Mouse (Mus musculus): ENCODE data around the gene Exosc10. TPM values are rescaled to one million over a fixed set of nuclear protein-coding genes. Genes with fewer than 3 reads are reported as not detected.

The Exosc10 gene
- polyA plus RNA-seq, 1 experiment from 2014 or later, result 84.0 TPM

DNA sequence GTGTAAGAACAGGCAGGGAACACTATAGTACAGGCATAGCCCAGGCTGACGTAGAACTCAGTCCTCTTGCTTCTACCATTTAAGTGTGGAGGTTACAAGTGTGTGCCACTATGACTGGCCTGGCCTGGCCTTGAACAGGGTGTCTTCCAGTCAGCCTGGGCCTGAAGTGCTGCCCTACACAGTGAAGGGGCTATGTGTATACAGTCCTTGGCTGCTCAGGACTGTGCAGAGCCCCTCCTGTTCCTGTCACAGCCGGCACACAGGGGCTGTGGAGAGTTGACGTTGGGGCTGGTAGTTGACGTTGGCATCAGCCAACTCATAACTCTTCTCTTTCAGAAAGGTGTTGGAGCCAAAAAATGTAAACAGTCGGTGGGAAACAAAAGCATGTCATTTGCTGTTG, 23.2 kb downstream of the Exosc10 start:
- 92% methylated on average over 5 of the region's 5 CpGs for WGBS
- Histone ChIP-seq H3K27me3 (no peaks in the 10 kb centered on the region), H3K9ac (no peak overlapping the region), H3K27ac (no peak overlapping the region), H3K36me3 (ENCODE audit: poor library complexity, severe bottlenecking) (peaks cover 71% of the 10 kb centered on the region), H3K4me3 (no peak overlapping the region), H3K9me3 (replicated peaks) (no peaks in the 10 kb centered on the region), H3K4me1 (no peaks in the 10 kb centered on the region), H3K4me2 (no peak overlapping the region)
- no peak for ATAC-seq

DNA sequence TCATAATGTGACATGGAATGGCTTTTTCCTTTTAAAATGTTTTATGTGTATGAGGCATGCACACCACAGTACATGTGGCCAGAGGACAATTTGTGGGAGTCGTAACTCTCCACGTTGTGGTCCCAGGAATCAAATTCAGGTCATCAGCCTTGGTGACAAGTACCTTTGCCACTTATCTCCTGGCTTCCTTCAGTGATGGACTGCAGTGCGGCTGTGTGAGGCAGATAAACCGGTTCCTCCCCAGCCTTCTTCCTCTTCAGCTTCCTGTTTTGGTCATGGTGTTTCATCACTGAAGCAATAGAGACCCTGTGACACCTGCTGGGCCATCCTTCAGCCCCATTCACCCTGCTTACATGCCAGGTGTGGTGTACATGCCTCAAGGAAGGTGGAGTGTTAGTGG, 25.0 kb downstream of the Exosc10 start:
- Histone ChIP-seq H3K9me3 (replicated peaks) (no peaks in the 10 kb centered on the region), H3K27ac (no peak overlapping the region), H3K36me3 (ENCODE audit: poor library complexity, severe bottlenecking) (peaks cover 53% of the 10 kb centered on the region), H3K27me3 (no peaks in the 10 kb centered on the region), H3K4me3 (no peak overlapping the region), H3K4me2 (no peak overlapping the region), H3K4me1 (no peaks in the 10 kb centered on the region), H3K9ac (no peak overlapping the region)
- ATAC-seq, result no peak
- WGBS, result 90% methylated on average over 4 of the region's 4 CpGs

DNA sequence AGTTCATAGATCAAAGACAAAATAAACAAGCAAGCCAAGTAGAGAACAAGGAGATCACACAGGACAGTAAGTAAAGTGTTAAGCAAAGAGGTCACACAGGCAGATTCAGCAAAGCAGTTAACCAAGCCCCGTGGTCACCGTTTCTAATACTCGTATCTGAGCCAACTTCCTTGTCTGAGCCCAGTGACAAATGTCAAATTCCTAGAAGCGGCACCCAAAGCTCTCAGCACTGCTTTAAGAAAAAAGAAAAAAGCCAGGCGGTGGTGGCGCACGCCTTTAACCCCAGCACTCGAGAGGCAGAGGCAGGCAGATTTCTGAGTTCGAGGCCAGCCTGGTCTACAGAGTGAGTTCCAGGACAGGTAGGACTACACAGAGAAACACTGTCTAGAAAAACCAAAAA, 28.4 kb downstream of the Exosc10 start:
- Histone ChIP-seq H3K4me1 (peaks cover 7% of the 10 kb centered on the region), H3K4me2 (no peak overlapping the region), H3K9ac (no peak overlapping the region), H3K9me3 (replicated peaks) (no peaks in the 10 kb centered on the region), H3K4me3 (no peak overlapping the region), H3K36me3 (ENCODE audit: poor library complexity, severe bottlenecking) (peaks cover 19% of the 10 kb centered on the region), H3K27me3 (no peaks in the 10 kb centered on the region), H3K27ac (no peak overlapping the region)
- ATAC-seq, result no peak
- 83% methylated on average over 9 of the region's 9 CpGs for WGBS

DNA sequence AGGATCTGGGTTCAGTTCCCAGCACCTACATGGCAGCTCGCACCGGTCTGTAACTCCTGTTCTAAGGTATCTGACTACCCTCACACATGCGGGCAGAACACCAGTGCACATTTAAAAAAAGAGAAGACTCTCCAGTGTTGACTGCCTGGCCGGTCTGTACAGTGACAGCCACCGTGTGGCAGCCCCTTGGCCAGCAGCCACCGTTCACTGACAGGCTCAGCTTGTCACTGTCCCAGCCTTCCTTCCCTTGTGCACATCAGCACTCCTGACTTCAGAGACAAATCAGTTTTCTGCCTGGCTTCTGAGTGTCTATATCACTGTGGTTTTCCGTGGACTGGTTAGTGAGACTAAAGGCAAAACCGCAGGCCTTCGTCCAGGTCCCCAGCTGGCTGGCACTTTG, 30.6 kb downstream of the Exosc10 start:
- H3K4me3 ChIP-seq, result no peak overlapping the region
- 84% methylated on average over 9 of the region's 9 CpGs for WGBS
- H3K9me3 ChIP-seq (replicated peaks), result no peaks in the 10 kb centered on the region
- H3K4me1 ChIP-seq, result peaks cover 21% of the 10 kb centered on the region
- no peaks in the 10 kb centered on the region for H3K27me3 ChIP-seq
- no peak for ATAC-seq
- no peak overlapping the region for H3K9ac ChIP-seq
- H3K36me3 ChIP-seq (ENCODE audit: poor library complexity, severe bottlenecking), result peaks cover 11% of the 10 kb centered on the region
- H3K4me2 ChIP-seq, result no peak overlapping the region
- no peak overlapping the region for H3K27ac ChIP-seq

DNA sequence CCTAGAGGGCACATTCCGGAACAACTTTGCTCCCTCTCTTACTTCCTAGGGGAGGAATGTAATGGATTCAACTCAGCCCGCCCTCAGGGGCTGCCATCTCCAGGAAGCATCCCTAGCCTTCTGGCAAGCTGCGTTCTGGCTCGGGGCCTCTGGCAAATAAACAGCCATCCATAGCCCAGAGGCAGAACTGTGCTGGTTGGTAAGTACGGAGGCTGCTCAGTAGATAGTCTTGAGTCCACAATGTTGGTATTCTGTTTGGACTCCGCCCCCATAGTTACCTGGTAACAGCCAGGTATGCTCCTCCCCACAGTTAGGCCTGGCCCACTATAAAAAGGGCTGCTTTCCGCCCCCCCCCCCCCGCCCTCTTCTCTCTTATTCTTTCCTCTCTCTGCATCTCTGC, 31.3 kb downstream of the Exosc10 start:
- Histone ChIP-seq H3K36me3 (ENCODE audit: poor library complexity, severe bottlenecking) (peaks cover 19% of the 10 kb centered on the region), H3K27ac (no peak overlapping the region), H3K4me3 (no peak overlapping the region), H3K9ac (no peak overlapping the region), H3K27me3 (no peaks in the 10 kb centered on the region), H3K4me1 (peaks cover 21% of the 10 kb centered on the region), H3K9me3 (replicated peaks) (no peaks in the 10 kb centered on the region), H3K4me2 (no peak overlapping the region)
- 61% methylated on average over 6 of the region's 8 CpGs for WGBS
- ATAC-seq, result no peak

DNA sequence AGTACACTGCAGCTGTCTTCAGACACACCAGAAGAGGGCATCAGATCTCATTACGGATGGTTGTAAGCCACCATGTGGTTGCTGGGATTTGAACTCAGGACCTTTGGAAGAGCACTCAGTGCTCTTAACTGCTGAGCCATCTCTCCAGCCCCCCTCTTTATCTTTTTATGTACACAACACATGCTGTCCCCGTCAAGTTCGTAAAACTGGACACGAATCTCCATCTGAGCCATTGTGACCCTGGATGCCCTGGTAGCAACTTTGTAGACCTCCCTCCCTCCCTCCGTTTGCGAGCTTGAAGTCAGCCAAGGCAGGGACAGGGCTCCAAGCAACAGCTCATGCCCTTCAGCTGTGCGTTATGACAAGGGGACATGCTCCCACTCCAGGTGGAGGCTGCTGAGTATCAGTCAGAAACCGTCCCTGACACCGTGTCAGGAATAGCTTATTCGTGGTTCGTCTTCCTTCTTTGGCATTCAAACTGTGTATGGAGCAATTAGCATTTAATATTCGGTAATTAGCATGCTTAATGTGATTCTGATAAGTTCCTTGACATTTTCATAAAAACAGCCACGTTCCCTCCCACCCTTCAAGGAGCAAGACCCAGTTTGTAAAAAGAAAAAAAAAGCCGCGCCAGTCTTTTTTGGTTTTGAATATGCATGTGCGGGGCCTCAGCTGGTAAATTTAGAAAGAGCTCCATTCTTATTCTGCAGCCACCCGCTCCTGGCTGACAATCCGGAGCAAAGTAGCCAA, 32.4 kb downstream of the Exosc10 start:
- WGBS, result 6% methylated on average over 18 of the region's 18 CpGs
- Histone ChIP-seq H3K27me3 (no peaks in the 10 kb centered on the region), H3K27ac (peak overlapping the region; percentile 85), H3K4me3 (peak overlapping the region; percentile 95), H3K36me3 (ENCODE audit: poor library complexity, severe bottlenecking) (peaks cover 29% of the 10 kb centered on the region), H3K9me3 (replicated peaks) (no peaks in the 10 kb centered on the region), H3K9ac (peak overlapping the region; percentile 86), H3K4me2 (peak overlapping the region; percentile 95), H3K4me1 (peaks cover 29% of the 10 kb centered on the region)
- ATAC-seq, result peak; percentile 17; the same call in 1 of the 2 replicates

DNA sequence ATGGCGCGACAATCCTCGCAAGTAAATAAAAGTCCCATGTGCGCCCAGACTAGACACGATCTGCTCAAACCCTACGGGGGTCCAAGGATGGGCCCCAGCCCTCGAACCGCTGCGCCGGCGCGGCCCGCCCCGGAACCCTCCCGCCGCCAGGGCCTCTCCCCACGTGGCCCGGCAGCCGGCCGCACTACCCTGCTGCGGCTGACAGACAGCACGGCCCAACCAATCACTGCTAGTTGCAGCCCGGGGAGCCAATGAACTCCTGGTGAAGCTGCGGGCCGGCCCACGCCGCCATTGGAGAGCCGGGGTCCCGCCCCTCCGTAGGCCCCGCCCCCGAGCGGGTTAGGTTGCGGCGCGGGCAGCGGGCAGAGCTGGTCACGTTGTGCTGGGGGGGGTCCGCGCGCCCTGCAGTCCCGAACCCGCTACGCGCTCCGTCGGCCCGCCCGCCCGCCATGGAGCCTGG, 33.0 kb downstream of the Exosc10 start, which contains the start of gene Srm:
Srm (plus strand) TSS at position 333 of the 460 bp plus-strand sequence.
- Histone ChIP-seq H3K27ac (peak within 1 kb of the TSS; percentile 85), H3K4me2 (peak within 1 kb of the TSS; percentile 95), H3K27me3 (no peaks in the 10 kb centered on the region), H3K9me3 (replicated peaks) (no peaks in the 10 kb centered on the region), H3K36me3 (ENCODE audit: poor library complexity, severe bottlenecking) (peaks cover 35% of the 10 kb centered on the region), H3K4me1 (peaks cover 35% of the 10 kb centered on the region), H3K4me3 (peak within 1 kb of the TSS; percentile 95), H3K9ac (peak within 1 kb of the TSS; percentile 86)
- peak; percentile 100 for ATAC-seq
- 0% methylated on average over 48 of the region's 50 CpGs for WGBS

DNA sequence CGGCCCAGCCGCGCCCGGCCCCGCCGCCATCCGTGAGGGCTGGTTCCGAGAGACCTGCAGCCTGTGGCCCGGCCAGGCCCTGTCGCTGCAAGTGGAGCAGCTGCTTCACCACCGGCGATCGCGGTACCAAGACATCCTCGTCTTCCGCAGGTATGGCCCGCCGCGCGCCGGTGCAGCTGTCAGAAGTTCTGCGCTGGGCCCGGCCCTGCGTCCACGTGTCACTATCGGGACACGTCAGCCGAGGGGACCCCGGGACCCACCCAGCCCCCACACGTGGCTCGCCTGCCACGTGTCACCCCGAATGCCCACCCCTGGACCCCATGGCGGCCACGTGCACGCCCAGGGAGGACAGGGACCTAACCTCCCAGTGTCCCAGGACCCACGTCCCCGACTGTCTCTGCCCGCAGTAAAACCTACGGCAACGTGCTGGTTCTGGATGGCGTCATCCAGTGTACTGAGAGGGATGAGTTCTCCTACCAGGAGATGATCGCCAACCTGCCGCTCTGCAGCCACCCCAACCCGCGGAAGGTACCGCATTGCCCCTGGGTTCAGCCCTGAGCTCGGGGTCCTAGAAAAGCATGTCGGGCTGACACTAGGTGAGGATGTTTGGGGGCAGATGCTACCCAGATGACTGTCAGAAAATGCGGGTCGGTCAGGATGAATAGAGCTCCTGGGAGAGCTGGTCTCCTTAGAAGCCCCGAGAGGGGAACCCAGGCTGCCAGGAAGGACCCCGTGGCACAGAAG, 33.6 kb downstream of the Exosc10 start:
- WGBS, result under 1% methylated on average over 53 of the region's 53 CpGs

DNA sequence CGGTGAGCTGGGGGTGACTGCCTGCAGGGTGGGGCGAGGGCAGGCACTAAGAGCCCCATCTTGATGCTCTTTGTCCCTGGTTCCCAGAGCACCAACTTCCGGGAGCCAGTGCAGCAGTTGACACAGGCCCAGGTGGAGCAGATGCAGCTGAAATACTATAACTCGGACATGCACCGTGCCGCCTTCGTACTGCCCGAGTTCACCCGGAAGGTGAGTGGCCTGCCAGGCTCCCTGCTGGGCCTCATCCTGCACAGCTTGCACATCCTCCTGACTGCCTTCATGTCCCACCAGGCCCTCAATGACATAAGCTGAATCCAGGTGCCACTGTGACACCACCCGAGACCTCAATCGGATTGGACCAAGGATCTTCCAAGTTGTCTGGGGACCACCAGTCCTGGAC, 35.8 kb downstream of the Exosc10 start:
- WGBS, result 94% methylated on average over 11 of the region's 11 CpGs
- ATAC-seq, result no peak
- Histone ChIP-seq H3K9me3 (replicated peaks) (no peaks in the 10 kb centered on the region), H3K27me3 (no peaks in the 10 kb centered on the region), H3K4me2 (no peak overlapping the region), H3K9ac (no peak overlapping the region), H3K4me1 (peaks cover 38% of the 10 kb centered on the region), H3K4me3 (no peak overlapping the region), H3K36me3 (ENCODE audit: poor library complexity, severe bottlenecking) (peaks cover 62% of the 10 kb centered on the region), H3K27ac (no peak overlapping the region)

More for the DNA sequence above, 33.6 kb downstream of the Exosc10 start:
- Histone ChIP-seq H3K27ac (peak overlapping the region; percentile 40; the same call in 1 of the 2 replicates), H3K4me2 (peak overlapping the region; percentile 95), H3K9me3 (replicated peaks) (no peaks in the 10 kb centered on the region), H3K36me3 (ENCODE audit: poor library complexity, severe bottlenecking) (peaks cover 42% of the 10 kb centered on the region), H3K27me3 (no peaks in the 10 kb centered on the region), H3K4me3 (peak overlapping the region; percentile 95), H3K4me1 (peaks cover 38% of the 10 kb centered on the region), H3K9ac (peak overlapping the region; percentile 86)
- peak; percentile 30 for ATAC-seq

DNA sequence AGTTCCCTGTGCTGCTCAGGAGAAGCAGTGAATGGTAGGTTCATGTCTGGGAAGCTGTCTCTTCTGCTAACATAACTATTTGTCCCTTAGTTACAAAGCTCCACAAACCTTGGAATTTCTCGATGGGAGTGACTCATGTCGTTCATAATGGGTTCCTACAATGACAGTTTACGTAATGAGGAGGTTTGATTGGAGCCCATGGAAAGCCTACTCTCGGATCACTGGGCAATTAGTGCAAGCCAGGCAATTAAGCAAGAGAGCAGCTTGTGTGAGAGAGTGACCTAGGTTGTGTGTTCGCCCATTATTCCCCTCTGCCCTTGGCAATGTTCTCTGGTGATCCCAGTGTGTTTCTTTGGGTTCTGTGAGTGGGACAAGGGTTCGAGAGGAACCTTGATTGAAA, 37.7 kb downstream of the Exosc10 start:
- WGBS, result 38% methylated on average over 6 of the region's 6 CpGs
- H3K4me3 ChIP-seq, result no peak overlapping the region
- H3K9ac ChIP-seq, result no peak overlapping the region
- peaks cover 30% of the 10 kb centered on the region for H3K4me1 ChIP-seq
- 0 out of 2 replicates have a peak overlapping the region, but pooled peaks have one; percentile 37 for H3K27ac ChIP-seq
- H3K36me3 ChIP-seq (ENCODE audit: poor library complexity, severe bottlenecking), result peaks cover 67% of the 10 kb centered on the region
- ATAC-seq, result no peak
- no peaks in the 10 kb centered on the region for H3K9me3 ChIP-seq (replicated peaks)
- no peak overlapping the region for H3K4me2 ChIP-seq
- H3K27me3 ChIP-seq, result no peaks in the 10 kb centered on the region

DNA sequence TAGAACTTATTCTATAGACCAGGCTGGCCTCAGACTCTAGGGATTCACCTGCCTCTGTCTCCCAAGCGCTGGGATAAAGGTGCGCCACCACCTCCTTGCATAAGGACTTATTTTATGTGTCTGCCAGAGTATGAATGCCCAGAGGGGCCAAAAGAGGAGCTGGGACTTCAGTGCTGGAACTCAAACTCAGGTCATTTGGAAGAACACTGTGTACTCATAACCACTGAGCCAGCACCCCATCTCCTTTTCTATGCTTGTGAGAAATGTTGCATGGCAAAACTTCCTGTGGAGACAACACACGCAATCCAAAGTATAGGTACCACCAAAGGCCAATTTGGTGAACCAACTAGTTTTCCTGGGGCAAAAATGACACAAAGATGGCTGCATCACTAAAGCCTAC, 38.5 kb downstream of the Exosc10 start:
- ATAC-seq, result no peak
- H3K27me3 ChIP-seq, result no peaks in the 10 kb centered on the region
- no peak overlapping the region for H3K4me3 ChIP-seq
- H3K36me3 ChIP-seq (ENCODE audit: poor library complexity, severe bottlenecking), result peaks cover 67% of the 10 kb centered on the region
- WGBS, result 96% methylated on average over 3 of the region's 3 CpGs
- H3K4me1 ChIP-seq, result peaks cover 30% of the 10 kb centered on the region
- no peaks in the 10 kb centered on the region for H3K9me3 ChIP-seq (replicated peaks)
- no peak overlapping the region for H3K4me2 ChIP-seq
- no peak overlapping the region for H3K27ac ChIP-seq
- H3K9ac ChIP-seq, result no peak overlapping the region

DNA sequence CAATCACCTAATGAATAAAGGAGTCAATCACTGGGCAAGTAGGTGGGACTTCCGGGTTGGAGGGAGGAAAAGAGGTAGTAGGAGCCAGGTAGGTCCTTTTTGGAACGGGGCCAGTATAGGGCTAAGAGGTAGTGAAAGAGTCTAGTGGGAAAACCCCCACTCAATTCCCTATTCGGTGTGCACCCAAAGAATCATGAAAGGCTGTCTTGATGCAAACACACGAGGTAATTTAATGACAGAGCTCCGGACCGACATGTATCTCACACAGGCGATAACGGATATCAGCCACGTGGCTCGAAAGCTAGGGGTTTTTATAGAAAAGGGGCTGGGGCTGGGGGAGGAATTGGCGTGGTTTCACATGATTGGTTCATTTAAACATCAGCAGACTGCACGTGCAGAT, 40.6 kb downstream of the Exosc10 start:
- ATAC-seq, result no peak
- Histone ChIP-seq H3K4me1 (peaks cover 17% of the 10 kb centered on the region), H3K4me3 (no peak overlapping the region), H3K36me3 (ENCODE audit: poor library complexity, severe bottlenecking) (peaks cover 56% of the 10 kb centered on the region), H3K27ac (no peak overlapping the region), H3K9me3 (replicated peaks) (no peaks in the 10 kb centered on the region), H3K9ac (no peak overlapping the region), H3K27me3 (no peaks in the 10 kb centered on the region), H3K4me2 (no peak overlapping the region)
- WGBS, result 94% methylated on average over 12 of the region's 12 CpGs
